Mouse (Mus musculus) heart, embryonic 16.5 days (tissue): Measurements from ENCODE around the gene Sirt2. TPM values are rescaled to one million over a fixed set of nuclear protein-coding genes. Genes with fewer than 3 reads are reported as not detected.

Source experiments
- ATAC-seq: fragments of 200-750 bp; cut with Nextera tagmentation; replicated peaks from 2 replicates; pipeline ENCODE4 v1.8.0; 2017; ENCODE audit warnings: moderate number of reproducible peaks; ENCODE audit not compliant: insufficient read depth, low FRiP score; ENCODE audit errors: extremely low read depth
- H3K27ac ChIP-seq: fragments of 300-500 bp; sonication (generic); 2 replicates; pipeline ENCODE4 v1.5.1; 2014; ENCODE audit warnings: mild to moderate bottlenecking, low read length, control low read depth, moderate library complexity
- H3K27me3 ChIP-seq: fragments of 300-500 bp; sonication (generic); 2 replicates; pipeline ENCODE4 v1.6.1; 2014; ENCODE audit warnings: low read length, mixed read lengths; ENCODE audit not compliant: control insufficient read depth, insufficient read depth
- H3K36me3 ChIP-seq: fragments of 300-500 bp; sonication (generic); 2 replicates; pipeline ENCODE4 v1.6.1; 2014; ENCODE audit not compliant: control insufficient read depth, insufficient read depth
- H3K4me1 ChIP-seq: fragments of 300-500 bp; sonication (generic); 2 replicates; pipeline ENCODE4 v1.6.1; 2014; ENCODE audit warnings: low read length, mixed read lengths; ENCODE audit not compliant: control insufficient read depth, insufficient read depth
- H3K4me2 ChIP-seq: fragments of 300-500 bp; sonication (generic); 2 replicates; pipeline ENCODE4 v1.6.1; 2014; ENCODE audit warnings: low read depth, mild to moderate bottlenecking, control low read depth, low read length
- H3K4me3 ChIP-seq: fragments of 300-500 bp; sonication (generic); 2 replicates; pipeline ENCODE4 v1.5.1; 2014; ENCODE audit warnings: mild to moderate bottlenecking, control low read depth, low read length
- H3K9ac ChIP-seq: fragments of 300-500 bp; sonication (generic); 2 replicates; pipeline ENCODE4 v1.6.1; 2014; ENCODE audit warnings: low read length, control low read depth
- H3K9me3 ChIP-seq: fragments of 300-500 bp; sonication (generic); replicated peaks from 2 replicates; pipeline ENCODE4 v1.6.1; 2016; ENCODE audit warnings: low read length; ENCODE audit not compliant: control insufficient read depth
- WGBS: fragments of 180-500 bp; shearing (Covaris S2); extraction: QIAGEN DNeasy Blood & Tissue Kit; methylation state at CpG from one replicate; pipeline ENCODE4 v1.1.7; 2014; 5-methylcytosine and 5-hydroxymethylcytosine counted together
- polyA plus RNA-seq: library from polyadenylated mRNA; unstranded; fragments of >200 nt; fragmentation: Nextera tagmentation; extraction: Ambion mirVana; gene quantifications from 2 replicates; pipeline ENCODE4 v1.2.1, GENCODE M21; 2015

Gene Sirt2
- polyA plus RNA-seq, 1 experiment from 2014 or later = 60.4 TPM

DNA sequence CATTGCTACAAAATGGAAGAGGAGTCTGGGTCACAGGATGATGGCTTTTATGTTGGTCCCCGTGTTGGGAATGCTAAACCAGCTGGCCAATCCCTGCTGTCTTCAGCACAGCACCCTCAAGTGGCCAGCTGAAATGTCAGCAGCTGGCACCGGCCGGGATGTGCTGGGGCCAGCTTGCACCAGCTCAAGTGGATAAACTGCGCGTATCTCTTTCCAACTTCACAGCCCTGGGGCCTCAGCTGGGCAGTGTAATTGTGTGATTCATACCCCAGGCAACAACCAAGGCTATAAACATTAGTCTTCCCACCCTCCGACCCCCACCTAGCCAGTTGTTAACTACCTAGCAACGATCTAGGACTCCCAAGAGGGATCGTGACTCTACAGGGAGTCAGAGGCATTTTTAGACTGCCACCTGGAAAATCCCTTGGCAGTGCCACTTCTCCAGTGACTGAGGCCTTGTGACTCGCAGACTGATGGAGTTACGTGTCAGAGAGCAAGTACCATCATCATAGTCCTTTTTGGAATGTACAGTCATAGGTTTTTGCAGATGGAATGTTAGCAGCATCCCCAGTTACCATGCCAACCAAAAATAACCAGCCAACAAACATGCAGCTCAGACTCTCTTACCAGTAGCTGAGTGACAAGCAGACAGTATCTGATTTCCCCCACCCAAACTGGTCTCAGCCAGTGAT is 38.7 kb upstream of the Sirt2 start:
- ATAC-seq = no peak
- 0 out of 2 replicates have a peak, but pooled peaks cover 11% of the 10 kb centered on the region for H3K36me3 ChIP-seq

DNA sequence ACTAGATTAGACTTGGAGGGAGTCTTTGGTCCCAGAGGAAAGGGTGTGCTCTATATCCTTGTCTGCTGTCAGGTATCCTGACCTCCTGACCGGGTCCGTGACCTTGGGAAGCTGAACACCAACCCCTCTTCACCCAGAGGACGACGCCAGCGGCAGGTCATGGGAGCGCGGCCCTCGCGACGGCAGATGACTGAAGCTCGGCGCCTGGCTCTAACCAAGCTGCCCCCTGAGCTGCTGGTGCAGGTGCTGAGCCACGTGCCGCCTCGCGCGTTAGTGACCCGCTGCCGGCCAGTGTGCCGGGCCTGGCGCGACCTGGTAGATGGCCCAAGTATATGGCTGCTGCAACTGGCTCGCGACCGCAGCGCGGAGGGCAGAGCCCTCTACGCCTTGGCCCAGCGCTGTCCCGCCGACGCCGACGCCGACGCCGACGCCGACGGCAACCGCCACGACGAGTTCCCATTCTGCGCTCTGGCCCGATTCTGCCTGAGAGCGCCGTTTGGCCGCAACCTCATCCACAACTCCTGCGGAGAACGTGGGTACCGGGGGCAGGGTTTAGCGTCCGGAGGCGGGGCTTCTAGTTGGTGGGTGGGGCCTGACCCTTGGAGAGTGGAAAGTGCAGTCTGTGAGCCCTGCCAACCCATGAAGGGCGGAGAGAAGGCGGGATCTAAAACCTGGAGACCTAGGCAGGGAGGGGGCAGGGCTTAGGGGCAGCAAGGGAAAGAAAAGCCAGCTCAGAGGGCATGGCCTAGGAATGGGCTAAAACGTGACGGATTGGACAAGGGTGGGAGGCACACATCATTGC is 34.0 kb upstream of the Sirt2 start:
- H3K27me3 ChIP-seq = no peaks in the 10 kb centered on the region
- H3K4me2 ChIP-seq = peak overlapping the region; percentile 78
- ATAC-seq = peak; percentile 83
- H3K9me3 ChIP-seq = peaks cover 11% of the 10 kb centered on the region
- no peak overlapping the region for H3K27ac ChIP-seq
- 0 out of 2 replicates have a peak, but pooled peaks cover 3% of the 10 kb centered on the region for H3K4me1 ChIP-seq
- H3K4me3 ChIP-seq = peak overlapping the region; percentile 52
- WGBS = 4% methylated on average over 58 of the region's 58 CpGs
- peak overlapping the region; percentile 63 for H3K9ac ChIP-seq
- H3K36me3 ChIP-seq = peaks cover 15% of the 10 kb centered on the region

More for the DNA sequence above, 38.7 kb upstream of the Sirt2 start:
- Histone ChIP-seq H3K4me3 (no peak overlapping the region), H3K9me3 (peaks cover 11% of the 10 kb centered on the region), H3K4me2 (no peak overlapping the region), H3K27ac (no peak overlapping the region), H3K9ac (no peak overlapping the region), H3K4me1 (0 out of 2 replicates have a peak, but pooled peaks cover 5% of the 10 kb centered on the region), H3K27me3 (no peaks in the 10 kb centered on the region)
- WGBS = 56% methylated on average over 10 of the region's 10 CpGs

GRCm38 (mm10) chr7:28733211-28733610 is 33.3 kb upstream of the Sirt2 start:
- H3K4me2 ChIP-seq = peak overlapping the region; percentile 78
- peaks cover 20% of the 10 kb centered on the region for H3K36me3 ChIP-seq
- 0 out of 2 replicates have a peak overlapping the region, but pooled peaks have one; percentile 8 for H3K9ac ChIP-seq
- no peaks in the 10 kb centered on the region for H3K27me3 ChIP-seq
- WGBS = 25% methylated on average over 11 of the region's 11 CpGs
- ATAC-seq = no peak
- H3K9me3 ChIP-seq = peaks cover 11% of the 10 kb centered on the region
- H3K4me3 ChIP-seq = peak overlapping the region; percentile 52
- H3K4me1 ChIP-seq = 0 out of 2 replicates have a peak, but pooled peaks cover 3% of the 10 kb centered on the region
- no peak overlapping the region for H3K27ac ChIP-seq

DNA sequence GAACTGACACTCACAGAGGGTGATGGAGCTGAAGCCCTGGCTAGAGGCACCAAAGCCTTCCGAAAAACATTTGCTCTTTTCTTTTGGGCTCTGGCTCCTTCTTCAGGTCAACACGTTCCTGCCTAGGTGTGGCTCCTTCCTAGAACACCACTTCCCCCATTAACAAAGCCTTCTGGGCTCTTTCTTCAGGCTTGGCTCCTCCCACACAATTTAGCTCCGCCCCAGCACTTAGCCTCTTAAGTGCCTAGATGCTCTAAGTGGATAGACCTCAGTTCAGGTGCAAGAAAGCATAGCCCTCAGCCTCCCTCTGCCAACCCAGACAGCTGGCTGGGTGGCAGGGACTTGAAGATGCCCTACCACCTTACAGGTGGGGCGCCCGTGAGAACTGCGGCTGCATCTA is 30.8 kb upstream of the Sirt2 start:
- peaks cover 33% of the 10 kb centered on the region for H3K36me3 ChIP-seq

DNA sequence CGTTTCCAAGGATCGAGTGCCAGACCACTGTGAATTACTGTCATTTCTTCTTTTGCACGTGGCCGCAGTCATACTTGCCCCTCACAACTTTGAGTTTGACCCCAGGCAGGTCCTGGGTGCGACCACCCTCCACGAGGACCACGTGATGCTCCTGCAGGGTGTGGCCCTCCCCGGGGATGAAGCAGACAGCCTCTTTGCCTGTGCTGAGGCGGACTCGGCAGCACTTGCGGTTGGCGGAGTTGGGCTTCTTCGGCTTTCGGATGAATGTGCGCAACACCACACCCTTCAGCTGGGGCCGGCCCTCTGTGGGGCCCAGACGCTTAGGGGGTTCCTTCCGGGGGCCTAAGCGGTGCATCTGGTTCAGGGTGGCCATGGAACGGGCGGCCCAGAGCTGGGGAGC is 26.7 kb upstream of the Sirt2 start:
- H3K9me3 ChIP-seq = no peaks in the 10 kb centered on the region
- 91% methylated on average over 21 of the region's 21 CpGs for WGBS
- peaks cover 32% of the 10 kb centered on the region for H3K36me3 ChIP-seq

More for the DNA sequence above, 30.8 kb upstream of the Sirt2 start:
- Histone ChIP-seq H3K27me3 (no peaks in the 10 kb centered on the region), H3K4me3 (no peak overlapping the region), H3K9ac (no peak overlapping the region), H3K4me1 (0 out of 2 replicates have a peak, but pooled peaks cover 3% of the 10 kb centered on the region), H3K4me2 (no peak overlapping the region), H3K9me3 (peaks cover 11% of the 10 kb centered on the region), H3K27ac (no peak overlapping the region)
- WGBS = 75% methylated on average over 6 of the region's 6 CpGs
- no peak for ATAC-seq

GRCm38 (mm10) chr7:28740949-28741348 is 25.6 kb upstream of the Sirt2 start:
- Histone ChIP-seq H3K4me1 (peaks cover 12% of the 10 kb centered on the region), H3K9me3 (no peaks in the 10 kb centered on the region), H3K4me3 (peak overlapping the region; percentile 80), H3K27ac (peak overlapping the region; percentile 32; the same call in 1 of the 2 replicates), H3K27me3 (no peaks in the 10 kb centered on the region), H3K9ac (peak overlapping the region; percentile 65), H3K4me2 (peak overlapping the region; percentile 63), H3K36me3 (peaks cover 30% of the 10 kb centered on the region)
- no peak for ATAC-seq
- 31% methylated on average over 9 of the region's 9 CpGs for WGBS

More for the DNA sequence above, 26.7 kb upstream of the Sirt2 start:
- no peaks in the 10 kb centered on the region for H3K27me3 ChIP-seq
- ATAC-seq = no peak
- H3K27ac ChIP-seq = no peak overlapping the region
- peaks cover 12% of the 10 kb centered on the region for H3K4me1 ChIP-seq
- no peak overlapping the region for H3K4me2 ChIP-seq
- H3K4me3 ChIP-seq = no peak overlapping the region
- no peak overlapping the region for H3K9ac ChIP-seq

DNA sequence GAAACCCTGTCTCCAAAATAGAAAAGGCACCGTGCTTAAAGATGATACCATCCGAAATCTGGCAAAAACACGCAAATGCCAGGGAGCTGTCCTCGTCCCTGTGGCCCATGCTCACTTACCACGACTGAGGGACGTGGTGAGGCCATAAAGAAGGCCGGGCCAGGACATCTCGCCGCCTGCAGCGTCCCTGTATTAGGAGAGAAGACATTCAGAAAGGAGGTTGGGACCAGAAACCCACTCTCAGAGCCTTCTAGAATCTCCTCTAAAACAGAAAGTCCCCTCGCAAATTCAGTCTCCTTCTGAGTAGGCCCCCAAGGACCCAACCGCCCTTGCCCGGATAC is 25.2 kb upstream of the Sirt2 start:
- peak overlapping the region; percentile 65 for H3K9ac ChIP-seq
- peak overlapping the region; percentile 63 for H3K4me2 ChIP-seq
- ATAC-seq = peak; percentile 3; the same call in 1 of the 2 replicates
- no peaks in the 10 kb centered on the region for H3K27me3 ChIP-seq
- H3K27ac ChIP-seq = peak overlapping the region; percentile 32
- H3K4me3 ChIP-seq = peak overlapping the region; percentile 80
- no peaks in the 10 kb centered on the region for H3K9me3 ChIP-seq
- peaks cover 12% of the 10 kb centered on the region for H3K4me1 ChIP-seq
- H3K36me3 ChIP-seq = peaks cover 32% of the 10 kb centered on the region
- 2% methylated on average over 13 of the region's 13 CpGs for WGBS

DNA sequence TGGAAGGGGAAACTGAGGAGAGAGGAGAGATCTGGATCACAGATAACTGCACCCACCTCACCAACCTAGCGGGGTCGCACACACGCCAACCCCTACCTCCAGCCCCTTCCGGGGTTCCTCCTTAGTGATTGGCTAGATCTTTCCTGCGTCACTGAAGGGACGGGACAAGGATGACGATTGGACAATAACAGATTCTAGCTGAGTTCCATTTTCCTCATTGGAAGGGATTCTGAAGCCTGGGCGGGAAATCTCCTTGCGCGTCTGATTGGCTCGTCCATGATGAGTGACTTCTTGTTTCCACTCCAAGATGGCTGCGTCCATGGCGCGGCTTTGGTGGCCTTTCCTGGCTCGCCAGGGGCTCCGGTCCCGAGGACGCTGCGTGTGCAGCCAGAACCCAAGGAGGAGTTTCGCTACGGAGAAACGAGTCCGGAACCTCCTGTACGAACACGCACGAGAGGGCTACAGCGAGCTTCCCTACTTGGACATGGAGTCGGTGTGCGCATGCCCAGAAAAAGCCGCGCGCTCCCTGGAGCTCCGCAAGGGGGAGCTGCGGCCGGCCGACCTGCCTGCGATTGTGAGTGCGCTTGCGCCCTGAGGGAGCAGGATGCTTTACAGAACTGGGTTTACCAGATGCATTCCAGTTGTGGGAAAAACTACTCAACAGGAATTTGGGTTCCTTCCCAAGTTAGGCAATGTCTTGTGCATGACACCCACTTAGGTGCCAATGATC is 24.7 kb upstream of the Sirt2 start, which contains the start of the genes Mrps12 and Sars2:
Gene Mrps12, minus strand, starts transcription at position 112 of the 730 bp plus-strand sequence.
Gene Sars2, plus strand, starts transcription at position 284 of the 730 bp plus-strand sequence.
- H3K4me2 ChIP-seq = peak within 1 kb of the TSS; percentile 76
- H3K36me3 ChIP-seq = peaks cover 36% of the 10 kb centered on the region
- peak; percentile 98 for ATAC-seq
- peaks cover 12% of the 10 kb centered on the region for H3K4me1 ChIP-seq
- H3K4me3 ChIP-seq = peak within 1 kb of the TSS; percentile 80
- under 1% methylated on average over 39 of the region's 39 CpGs for WGBS
- H3K9ac ChIP-seq = peak within 1 kb of the TSS; percentile 89
- H3K9me3 ChIP-seq = no peaks in the 10 kb centered on the region
- H3K27ac ChIP-seq = peak within 1 kb of the TSS; percentile 92
- H3K27me3 ChIP-seq = no peaks in the 10 kb centered on the region
